Mouse (Mus musculus): ENCODE data around the gene Gjb1. TPM values are rescaled to one million over a fixed set of nuclear protein-coding genes. Genes with fewer than 3 reads are reported as not detected.
A peak's percentile ranks its signal among the peaks of the same experiment; 100 is the strongest.
"Not testable (repeated sequence)": the region's sequence is repeated elsewhere in the genome, so short reads cannot be mapped to it uniquely, and the experiment has no call there.

Gene Gjb1
- 0.33 and 0.66 TPM in 2 replicates for polyA plus RNA-seq (2012; rRNA removed)

DNA sequence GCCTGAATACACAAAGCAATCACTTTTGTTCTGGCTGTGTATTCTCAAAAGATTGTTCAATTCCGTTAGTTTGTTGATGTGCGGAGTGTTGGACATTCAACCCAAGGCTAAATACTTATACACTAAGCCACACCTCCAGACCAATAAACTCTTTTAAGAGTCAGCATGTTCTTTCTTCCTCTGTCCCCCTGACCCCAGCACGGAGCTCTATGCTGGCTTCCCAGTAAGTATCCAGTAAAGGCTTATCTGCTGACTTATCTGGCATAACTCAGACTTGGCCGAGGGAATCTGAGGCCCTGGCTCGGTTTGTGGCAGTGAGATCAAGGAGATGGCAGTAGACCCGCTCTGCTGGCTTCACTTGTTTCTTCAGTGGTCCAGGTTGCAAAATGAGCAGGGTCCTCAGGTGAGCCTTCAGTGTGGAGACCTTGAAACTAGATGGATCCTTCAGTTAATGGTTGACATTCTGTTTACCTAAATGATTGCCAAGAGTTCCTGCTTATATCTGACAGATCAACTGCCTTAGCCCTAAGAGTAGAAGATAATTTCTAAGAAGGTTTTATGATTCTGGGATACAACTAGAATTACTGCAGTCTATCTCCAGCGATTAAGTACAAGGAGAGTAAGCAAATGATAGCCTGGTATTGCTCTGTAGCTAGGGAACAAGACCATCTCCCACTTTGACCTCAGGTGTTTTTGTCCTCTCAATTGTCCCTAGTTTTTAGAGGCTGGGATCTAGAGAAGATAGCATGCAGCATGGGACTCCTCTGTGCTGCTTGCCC, at the start of gene Gjb1:
Gene Gjb1 (plus strand): TSS at position 189 of the 779 bp plus-strand sequence.
- TF ChIP-seq CTCF (IDR thresholded peaks at IDR 0.05; ENCODE audit: borderline replicate concordance, extremely low read depth, insufficient read depth, insufficient read length) = no peak
- TF ChIP-seq POLR2A (IDR thresholded peaks at IDR 0.05; ENCODE audit: borderline replicate concordance, extremely low read depth, insufficient read depth, insufficient read length, poor library complexity, severe bottlenecking) = no peak
- DNase-seq (ENCODE audit: low read depth) = no peak

DNA sequence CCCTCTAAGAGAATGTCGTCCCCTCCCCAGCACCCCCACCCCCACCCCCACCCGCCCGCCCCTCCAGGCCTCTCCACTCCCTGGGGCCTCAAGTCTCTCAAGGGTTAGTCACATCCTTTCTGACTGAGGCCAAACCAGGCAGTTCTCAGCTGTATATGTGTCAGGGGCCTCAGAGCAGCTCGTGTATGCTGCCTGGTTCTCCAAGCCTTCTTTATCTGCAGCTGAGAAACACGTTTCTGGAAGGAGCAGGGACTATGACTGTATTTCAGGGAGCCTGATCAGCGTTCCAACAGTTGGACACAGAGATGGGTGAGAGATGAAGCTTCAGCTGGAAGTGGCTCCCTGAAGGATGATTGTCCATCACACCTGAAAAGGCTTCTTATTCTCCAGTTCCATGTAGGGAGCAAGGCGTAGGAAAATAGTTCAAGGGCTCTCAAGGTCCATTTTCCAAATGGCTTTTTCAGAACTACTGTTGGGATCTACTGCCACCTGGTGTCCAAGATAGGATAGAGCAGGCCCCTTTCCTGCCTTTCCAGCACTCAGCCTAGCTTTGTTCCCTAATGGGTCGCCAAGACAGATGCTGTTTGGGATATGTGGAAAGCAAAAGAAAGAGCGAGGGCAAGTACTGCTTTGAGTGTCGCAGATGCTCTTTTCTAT, 46.7 kb upstream of the Gjb1 start:
- DNase-seq (ENCODE audit: low read depth) = peak; percentile 81
- TF ChIP-seq POLR2A (IDR thresholded peaks at IDR 0.05; ENCODE audit: borderline replicate concordance, extremely low read depth, insufficient read depth, insufficient read length, poor library complexity, severe bottlenecking) (no peak), CTCF (IDR thresholded peaks at IDR 0.05; ENCODE audit: borderline replicate concordance, extremely low read depth, insufficient read depth, insufficient read length) (peak; percentile 75; the same call in 1 of the 2 replicates)

DNA sequence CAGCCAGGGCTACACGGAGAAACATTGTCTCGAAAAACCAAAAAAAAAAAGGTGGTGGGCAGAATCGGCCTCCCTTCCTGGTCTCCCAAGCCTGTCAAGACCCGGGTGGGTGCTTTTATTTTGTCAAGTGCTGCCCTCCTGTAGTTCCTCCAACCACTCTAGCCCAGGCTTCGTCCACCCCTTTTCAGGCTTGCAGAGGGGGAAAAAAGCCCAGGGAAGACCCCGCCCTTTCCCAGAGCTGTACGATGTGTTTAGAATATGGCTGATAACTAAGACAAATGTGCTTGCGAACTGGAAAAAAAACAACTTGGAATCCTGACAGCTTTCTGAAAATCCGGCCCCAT, 44.2 kb upstream of the Gjb1 start:
- DNase-seq (ENCODE audit: low read depth) = no peak
- TF ChIP-seq POLR2A (IDR thresholded peaks at IDR 0.05; ENCODE audit: borderline replicate concordance, extremely low read depth, insufficient read depth, insufficient read length, poor library complexity, severe bottlenecking) = no peak
- no peak for TF ChIP-seq CTCF (IDR thresholded peaks at IDR 0.05; ENCODE audit: borderline replicate concordance, extremely low read depth, insufficient read depth, insufficient read length)

DNA sequence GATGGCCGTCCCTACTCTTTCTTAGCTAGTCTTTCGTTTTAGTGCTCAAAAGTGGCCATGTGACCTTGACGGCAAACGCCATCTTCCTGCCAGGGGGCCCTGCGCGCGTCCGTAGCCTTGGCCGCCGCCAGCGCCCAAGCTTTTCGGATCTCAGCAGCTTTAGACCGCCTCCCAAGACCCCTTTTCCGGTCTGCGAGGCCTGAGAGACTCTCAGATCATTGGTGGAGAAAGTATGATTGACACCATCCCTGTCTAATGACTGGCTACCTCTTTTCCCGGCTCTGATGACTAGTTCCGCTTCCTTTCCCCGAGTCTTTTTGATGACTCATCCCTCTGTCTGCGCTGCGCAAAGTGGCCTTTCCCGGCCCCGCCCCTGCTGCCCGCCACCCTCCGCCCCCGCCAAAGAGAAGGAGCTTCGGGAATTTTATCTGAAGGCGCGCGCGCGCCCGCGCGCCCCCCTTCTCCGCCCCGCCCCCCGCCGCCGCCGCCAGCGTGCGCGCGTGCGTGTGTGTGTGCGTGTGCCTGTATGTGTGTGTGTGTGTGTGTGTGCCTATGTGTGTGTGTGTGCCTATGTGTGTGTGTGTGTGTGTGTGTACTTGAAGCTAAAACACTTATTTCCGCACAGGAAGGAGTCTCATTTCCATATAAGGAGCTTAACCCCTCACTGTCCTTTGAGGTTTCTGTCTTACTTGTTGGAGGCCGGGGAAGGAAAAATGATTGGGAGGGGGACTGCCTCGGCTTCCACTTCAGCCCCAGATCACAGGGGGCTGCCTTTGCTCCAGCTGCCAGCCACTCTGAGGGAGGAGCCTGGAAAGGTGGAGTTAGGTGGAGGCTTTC, 43.6 kb upstream of the Gjb1 start:
- TF ChIP-seq CTCF (IDR thresholded peaks at IDR 0.05; ENCODE audit: borderline replicate concordance, extremely low read depth, insufficient read depth, insufficient read length) (no peak), POLR2A (IDR thresholded peaks at IDR 0.05; ENCODE audit: borderline replicate concordance, extremely low read depth, insufficient read depth, insufficient read length, poor library complexity, severe bottlenecking) (peak; percentile 43; the same call in 1 of the 2 replicates)
- DNase-seq (ENCODE audit: low read depth) = peak; percentile 98

DNA sequence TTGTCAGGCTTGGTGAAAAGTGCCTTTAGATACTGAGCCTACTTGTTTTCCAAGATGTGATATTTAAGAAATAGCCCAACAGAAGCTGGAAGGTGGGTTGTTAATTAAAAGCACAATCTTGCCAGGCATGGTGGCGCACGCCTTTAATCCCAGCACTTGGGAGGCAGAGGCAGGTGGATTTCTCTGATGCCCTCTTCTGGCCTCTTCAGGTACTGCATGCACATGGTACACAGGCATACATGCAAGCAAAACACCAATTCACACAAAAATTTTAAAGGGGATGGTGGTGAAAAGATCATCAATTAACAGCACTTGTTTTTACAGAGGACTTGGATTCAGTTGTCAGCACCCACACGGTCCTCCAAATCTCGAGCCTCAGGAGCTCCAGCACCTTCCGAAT, 41.6 kb upstream of the Gjb1 start:
- DNase-seq (ENCODE audit: low read depth) = no peak
- TF ChIP-seq CTCF (IDR thresholded peaks at IDR 0.05; ENCODE audit: borderline replicate concordance, extremely low read depth, insufficient read depth, insufficient read length) = peak; percentile 47; the same call in 1 of the 2 replicates
- no peak for TF ChIP-seq POLR2A (IDR thresholded peaks at IDR 0.05; ENCODE audit: borderline replicate concordance, extremely low read depth, insufficient read depth, insufficient read length, poor library complexity, severe bottlenecking)

DNA sequence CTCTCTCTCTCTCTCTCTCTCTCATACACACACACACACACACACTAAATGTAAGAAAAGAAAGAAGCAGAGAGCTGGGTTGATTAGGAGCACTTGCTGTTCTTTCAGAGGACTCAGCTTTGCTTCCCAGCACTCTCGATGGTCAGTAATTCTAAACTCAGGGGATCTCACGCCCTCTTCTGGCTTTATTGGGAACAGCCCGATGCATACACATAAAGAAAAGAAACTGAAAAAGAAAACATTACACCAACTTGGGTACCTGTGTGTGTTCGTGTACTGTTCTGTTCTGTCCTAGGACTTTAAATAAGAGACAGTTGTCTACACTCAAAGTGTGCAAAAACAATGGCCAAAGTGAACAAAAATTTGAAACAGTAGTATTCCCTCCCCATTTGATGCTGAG, 37.5 kb upstream of the Gjb1 start:
- DNase-seq (ENCODE audit: low read depth) = no peak

DNA sequence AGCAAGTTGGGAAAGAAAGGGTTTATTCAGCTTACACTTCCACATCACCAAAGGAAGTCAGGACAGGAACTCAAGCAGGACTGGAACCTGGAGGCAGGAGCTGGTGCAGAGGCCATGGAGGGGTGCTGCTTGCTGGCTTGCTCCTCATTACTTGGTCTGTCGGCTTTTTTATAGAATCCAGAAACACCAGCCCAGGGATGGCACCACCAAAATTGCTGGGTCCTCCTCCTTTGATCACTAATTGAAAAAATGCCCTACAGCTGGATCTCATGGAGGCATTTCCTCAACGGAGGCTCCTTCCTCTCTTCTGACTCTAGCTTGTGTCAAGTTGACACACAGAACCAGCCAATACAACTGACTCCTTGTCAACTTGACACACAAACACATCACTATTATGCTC, 33.3 kb upstream of the Gjb1 start:
- DNase-seq (ENCODE audit: low read depth) = not testable (repeated sequence)

More for the DNA sequence above, 37.5 kb upstream of the Gjb1 start:
- no peak for TF ChIP-seq POLR2A (IDR thresholded peaks at IDR 0.05; ENCODE audit: borderline replicate concordance, extremely low read depth, insufficient read depth, insufficient read length, poor library complexity, severe bottlenecking)
- no peak for TF ChIP-seq CTCF (IDR thresholded peaks at IDR 0.05; ENCODE audit: borderline replicate concordance, extremely low read depth, insufficient read depth, insufficient read length)

DNA sequence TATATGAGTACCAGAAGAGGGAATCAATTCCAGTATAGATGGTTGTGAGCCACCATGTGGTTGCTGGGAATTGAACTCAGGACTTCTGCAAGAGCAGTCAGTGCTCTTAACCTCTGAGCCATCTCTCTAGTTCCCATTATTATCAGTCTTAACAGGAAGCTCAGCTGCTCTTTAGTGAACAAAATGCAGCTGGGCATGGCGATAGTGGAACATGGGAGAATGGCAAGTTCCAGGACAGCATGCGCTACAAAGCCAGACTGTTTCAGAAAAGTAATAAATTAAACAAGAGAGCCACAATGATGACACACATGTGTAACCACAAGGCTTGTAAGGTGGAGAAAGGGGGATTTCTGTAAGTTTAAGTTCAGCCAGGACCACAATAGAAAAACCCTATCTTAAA, 30.7 kb upstream of the Gjb1 start:
- no peak for DNase-seq (ENCODE audit: low read depth)
- TF ChIP-seq POLR2A (IDR thresholded peaks at IDR 0.05; ENCODE audit: borderline replicate concordance, extremely low read depth, insufficient read depth, insufficient read length, poor library complexity, severe bottlenecking) (no peak), CTCF (IDR thresholded peaks at IDR 0.05; ENCODE audit: borderline replicate concordance, extremely low read depth, insufficient read depth, insufficient read length) (no peak)

DNA sequence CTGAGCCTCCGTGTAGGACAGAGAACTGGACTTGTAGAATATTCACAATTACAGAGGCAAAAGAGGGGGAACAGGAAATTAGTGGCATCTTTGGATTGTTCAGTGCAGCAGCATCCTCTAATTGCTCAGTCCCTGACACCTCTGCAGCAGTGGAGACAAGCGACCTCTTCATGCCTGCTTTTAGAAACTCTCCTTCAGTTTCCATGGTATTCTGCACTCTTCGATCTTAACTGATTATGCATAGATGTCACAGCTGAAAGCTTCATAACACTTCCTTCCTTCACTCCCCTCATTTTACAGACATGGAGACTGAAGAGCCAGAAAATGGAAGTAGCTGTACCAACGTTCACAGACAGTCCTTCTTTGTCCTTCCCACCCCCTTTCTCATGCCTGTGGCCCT, 29.7 kb upstream of the Gjb1 start:
- TF ChIP-seq CTCF (IDR thresholded peaks at IDR 0.05; ENCODE audit: borderline replicate concordance, extremely low read depth, insufficient read depth, insufficient read length) (no peak), POLR2A (IDR thresholded peaks at IDR 0.05; ENCODE audit: borderline replicate concordance, extremely low read depth, insufficient read depth, insufficient read length, poor library complexity, severe bottlenecking) (no peak)
- peak; percentile 19 for DNase-seq (ENCODE audit: low read depth)

DNA sequence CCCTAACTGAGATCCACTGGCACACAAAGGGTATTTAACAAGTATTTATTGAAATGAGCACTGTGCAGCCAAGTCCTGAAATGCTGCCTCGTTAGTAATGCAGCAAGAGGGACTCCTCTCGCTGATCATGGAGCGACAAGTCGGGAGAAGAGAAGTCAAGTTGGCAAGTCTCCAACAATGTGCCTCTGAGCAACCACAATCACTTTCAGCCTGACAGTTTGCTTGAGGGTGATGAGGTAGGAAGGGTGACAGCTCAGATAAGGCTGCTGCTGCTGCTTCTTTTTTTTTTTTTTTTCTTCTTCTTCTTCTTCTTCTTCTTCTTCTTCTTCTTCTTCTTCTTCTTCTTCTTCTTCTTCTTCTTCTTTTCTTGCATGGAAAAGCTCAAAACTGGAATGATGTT, 25.0 kb upstream of the Gjb1 start:
- DNase-seq (ENCODE audit: low read depth) = peak; percentile 73
- TF ChIP-seq CTCF (IDR thresholded peaks at IDR 0.05; ENCODE audit: borderline replicate concordance, extremely low read depth, insufficient read depth, insufficient read length) (no peak), POLR2A (IDR thresholded peaks at IDR 0.05; ENCODE audit: borderline replicate concordance, extremely low read depth, insufficient read depth, insufficient read length, poor library complexity, severe bottlenecking) (no peak)

DNA sequence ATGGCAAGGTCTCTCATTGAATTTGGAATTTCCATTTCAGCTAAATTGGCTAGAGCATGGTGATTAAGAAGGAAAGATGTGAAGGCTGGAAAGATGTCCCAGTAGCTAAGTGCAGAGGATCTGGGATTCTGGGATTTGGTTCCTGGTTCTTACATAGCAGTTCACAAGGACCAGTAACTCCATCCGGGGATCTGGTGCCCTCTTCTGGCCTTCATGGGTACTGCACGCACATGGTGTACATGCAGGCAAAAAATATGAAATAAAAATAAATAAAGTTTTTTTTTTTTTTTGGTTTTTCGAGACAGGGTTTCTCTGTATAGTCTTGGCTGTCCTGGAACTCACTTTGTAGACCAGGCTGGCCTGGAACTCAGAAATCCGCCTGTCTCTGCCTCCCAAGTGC, 17.3 kb upstream of the Gjb1 start:
- DNase-seq (ENCODE audit: low read depth) = not testable (repeated sequence)
- TF ChIP-seq CTCF (IDR thresholded peaks at IDR 0.05; ENCODE audit: borderline replicate concordance, extremely low read depth, insufficient read depth, insufficient read length) = peak; percentile 33; the same call in 1 of the 2 replicates
